Mouse (Mus musculus): ENCODE data around the gene Cd38. TPM values are rescaled to one million over a fixed set of nuclear protein-coding genes. Genes with fewer than 3 reads are reported as not detected.
"Not testable (repeated sequence)": the region's sequence is repeated elsewhere in the genome, so short reads cannot be mapped to it uniquely, and the experiment has no call there.

Gene Cd38
- polyA plus RNA-seq, 1 experiment from 2014 or later, result 17.4 TPM

GRCm38 (mm10) chr5:43904685-43905084, 36.3 kb downstream of the Cd38 start:
- Histone ChIP-seq H3K4me2 (ENCODE audit: low read depth, low read length) (no peak overlapping the region), H3K27ac (ENCODE audit: low read length) (no peak overlapping the region), H3K27me3 (ENCODE audit: control insufficient read depth, insufficient read depth, low read length) (no peaks in the 10 kb centered on the region), H3K4me3 (ENCODE audit: low read length) (no peak overlapping the region), H3K9ac (ENCODE audit: low read length) (no peak overlapping the region), H3K36me3 (ENCODE audit: control insufficient read depth, insufficient read depth) (no peaks in the 10 kb centered on the region), H3K9me3 (replicated peaks; ENCODE audit: control insufficient read depth, low read length) (no peaks in the 10 kb centered on the region), H3K4me1 (ENCODE audit: control insufficient read depth, insufficient read depth, low read length) (no peaks in the 10 kb centered on the region)
- no peak for ATAC-seq (replicated peaks; ENCODE audit: extremely low read depth, insufficient read depth, low FRiP score)
- WGBS, result 83% methylated on average over 3 of the region's 3 CpGs

DNA sequence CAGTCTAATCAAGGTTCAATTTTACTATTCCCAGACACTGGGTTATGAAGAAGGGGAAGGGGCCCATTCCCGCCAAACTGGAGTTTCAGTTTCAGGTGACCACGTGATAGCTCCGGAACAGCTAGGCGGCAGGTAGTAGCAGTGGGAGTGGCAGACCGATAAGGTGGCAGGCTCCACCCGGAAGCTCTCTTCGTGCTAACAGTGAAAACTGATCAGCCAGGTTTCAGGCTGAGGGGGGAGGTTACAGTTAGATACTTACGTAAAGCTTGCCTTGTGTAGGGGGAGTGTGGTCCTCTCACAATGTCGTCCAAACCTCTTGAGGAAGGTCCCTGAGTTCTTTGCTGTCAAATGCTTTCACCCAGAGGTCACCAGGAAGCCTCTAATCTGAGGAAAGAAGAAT, 40.9 kb downstream of the Cd38 start:
- no peak overlapping the region for H3K27ac ChIP-seq (ENCODE audit: low read length)
- H3K4me2 ChIP-seq (ENCODE audit: low read depth, low read length), result no peak overlapping the region
- H3K4me1 ChIP-seq (ENCODE audit: control insufficient read depth, insufficient read depth, low read length), result no peaks in the 10 kb centered on the region
- no peaks in the 10 kb centered on the region for H3K36me3 ChIP-seq (ENCODE audit: control insufficient read depth, insufficient read depth)
- no peaks in the 10 kb centered on the region for H3K27me3 ChIP-seq (ENCODE audit: control insufficient read depth, insufficient read depth, low read length)
- 43% methylated on average over 9 of the region's 9 CpGs for WGBS
- H3K9ac ChIP-seq (ENCODE audit: low read length), result no peak overlapping the region
- no peaks in the 10 kb centered on the region for H3K9me3 ChIP-seq (replicated peaks; ENCODE audit: control insufficient read depth, low read length)
- ATAC-seq (replicated peaks; ENCODE audit: extremely low read depth, insufficient read depth, low FRiP score), result no peak
- H3K4me3 ChIP-seq (ENCODE audit: low read length), result no peak overlapping the region

- no peaks in the 10 kb centered on the region for H3K9me3 ChIP-seq (replicated peaks; ENCODE audit: control insufficient read depth, low read length)
- H3K27me3 ChIP-seq (ENCODE audit: control insufficient read depth, insufficient read depth, low read length), result no peaks in the 10 kb centered on the region
- no peak overlapping the region for H3K4me2 ChIP-seq (ENCODE audit: low read depth, low read length)
- 90% methylated on average over 6 of the region's 6 CpGs for WGBS
- H3K9ac ChIP-seq (ENCODE audit: low read length), result no peak overlapping the region
- no peaks in the 10 kb centered on the region for H3K4me1 ChIP-seq (ENCODE audit: control insufficient read depth, insufficient read depth, low read length)
- H3K27ac ChIP-seq (ENCODE audit: low read length), result no peak overlapping the region
- H3K4me3 ChIP-seq (ENCODE audit: low read length), result no peak overlapping the region
- ATAC-seq (replicated peaks; ENCODE audit: extremely low read depth, insufficient read depth, low FRiP score), result no peak
- H3K36me3 ChIP-seq (ENCODE audit: control insufficient read depth, insufficient read depth), result no peaks in the 10 kb centered on the region
Measured at GRCm38 (mm10) chr5:43910006-43910405, 41.7 kb downstream of the Cd38 start.

- H3K4me1 ChIP-seq (ENCODE audit: control insufficient read depth, insufficient read depth, low read length); H3K9me3 ChIP-seq (replicated peaks; ENCODE audit: control insufficient read depth, low read length); H3K27me3 ChIP-seq (ENCODE audit: control insufficient read depth, insufficient read depth, low read length); H3K27ac ChIP-seq (ENCODE audit: low read length); H3K4me2 ChIP-seq (ENCODE audit: low read depth, low read length); H3K4me3 ChIP-seq (ENCODE audit: low read length); H3K36me3 ChIP-seq (ENCODE audit: control insufficient read depth, insufficient read depth); ATAC-seq (replicated peaks; ENCODE audit: extremely low read depth, insufficient read depth, low FRiP score); H3K9ac ChIP-seq (ENCODE audit: low read length): not testable (repeated sequence)
- 84% methylated on average over 3 of the region's 4 CpGs for WGBS
Measured at GRCm38 (mm10) chr5:43912844-43913243, 44.5 kb downstream of the Cd38 start, which contains the start of gene Gm7879. Gene Gm7879, plus strand, starts transcription at chr5:43913144.

- no peak overlapping the region for H3K9ac ChIP-seq (ENCODE audit: low read length)
- H3K4me1 ChIP-seq (ENCODE audit: control insufficient read depth, insufficient read depth, low read length), result no peaks in the 10 kb centered on the region
- no peak overlapping the region for H3K4me3 ChIP-seq (ENCODE audit: low read length)
- H3K36me3 ChIP-seq (ENCODE audit: control insufficient read depth, insufficient read depth), result no peaks in the 10 kb centered on the region
- ATAC-seq (replicated peaks; ENCODE audit: extremely low read depth, insufficient read depth, low FRiP score), result no peak
- H3K27me3 ChIP-seq (ENCODE audit: control insufficient read depth, insufficient read depth, low read length), result no peaks in the 10 kb centered on the region
- H3K9me3 ChIP-seq (replicated peaks; ENCODE audit: control insufficient read depth, low read length), result no peaks in the 10 kb centered on the region
- H3K4me2 ChIP-seq (ENCODE audit: low read depth, low read length), result no peak overlapping the region
- 82% methylated on average over 4 of the region's 4 CpGs for WGBS
- no peak overlapping the region for H3K27ac ChIP-seq (ENCODE audit: low read length)
Measured at GRCm38 (mm10) chr5:43915261-43915886, 47.0 kb downstream of the Cd38 start.

GRCm38 (mm10) chr5:43921877-43922276, 53.5 kb downstream of the Cd38 start:
- Histone ChIP-seq H3K9ac (ENCODE audit: low read length) (no peak overlapping the region), H3K36me3 (ENCODE audit: control insufficient read depth, insufficient read depth) (no peaks in the 10 kb centered on the region), H3K27me3 (ENCODE audit: control insufficient read depth, insufficient read depth, low read length) (no peaks in the 10 kb centered on the region), H3K27ac (ENCODE audit: low read length) (no peak overlapping the region), H3K4me2 (ENCODE audit: low read depth, low read length) (no peak overlapping the region), H3K4me3 (ENCODE audit: low read length) (no peak overlapping the region), H3K4me1 (ENCODE audit: control insufficient read depth, insufficient read depth, low read length) (no peaks in the 10 kb centered on the region), H3K9me3 (replicated peaks; ENCODE audit: control insufficient read depth, low read length) (no peaks in the 10 kb centered on the region)
- ATAC-seq (replicated peaks; ENCODE audit: extremely low read depth, insufficient read depth, low FRiP score), result no peak
- WGBS, result 87% methylated on average over 11 of the region's 11 CpGs

GRCm38 (mm10) chr5:43923933-43924332, 55.6 kb downstream of the Cd38 start:
- no peak overlapping the region for H3K27ac ChIP-seq (ENCODE audit: low read length)
- ATAC-seq (replicated peaks; ENCODE audit: extremely low read depth, insufficient read depth, low FRiP score), result no peak
- WGBS, result 28% methylated on average over 4 of the region's 4 CpGs

GRCm38 (mm10) chr5:43927729-43928128, 59.4 kb downstream of the Cd38 start:
- Histone ChIP-seq H3K9me3 (replicated peaks; ENCODE audit: control insufficient read depth, low read length) (no peaks in the 10 kb centered on the region), H3K4me1 (ENCODE audit: control insufficient read depth, insufficient read depth, low read length) (no peaks in the 10 kb centered on the region), H3K4me2 (ENCODE audit: low read depth, low read length) (no peak overlapping the region), H3K27me3 (ENCODE audit: control insufficient read depth, insufficient read depth, low read length) (no peaks in the 10 kb centered on the region), H3K36me3 (ENCODE audit: control insufficient read depth, insufficient read depth) (no peaks in the 10 kb centered on the region), H3K27ac (ENCODE audit: low read length) (no peak overlapping the region), H3K4me3 (ENCODE audit: low read length) (no peak overlapping the region), H3K9ac (ENCODE audit: low read length) (no peak overlapping the region)
- ATAC-seq (replicated peaks; ENCODE audit: extremely low read depth, insufficient read depth, low FRiP score), result no peak

More at GRCm38 (mm10) chr5:43923933-43924332, 55.6 kb downstream of the Cd38 start:
- H3K9me3 ChIP-seq (replicated peaks; ENCODE audit: control insufficient read depth, low read length), result no peaks in the 10 kb centered on the region
- H3K36me3 ChIP-seq (ENCODE audit: control insufficient read depth, insufficient read depth), result no peaks in the 10 kb centered on the region
- no peak overlapping the region for H3K9ac ChIP-seq (ENCODE audit: low read length)
- no peak overlapping the region for H3K4me3 ChIP-seq (ENCODE audit: low read length)
- H3K4me2 ChIP-seq (ENCODE audit: low read depth, low read length), result no peak overlapping the region
- H3K4me1 ChIP-seq (ENCODE audit: control insufficient read depth, insufficient read depth, low read length), result no peaks in the 10 kb centered on the region
- no peaks in the 10 kb centered on the region for H3K27me3 ChIP-seq (ENCODE audit: control insufficient read depth, insufficient read depth, low read length)

DNA sequence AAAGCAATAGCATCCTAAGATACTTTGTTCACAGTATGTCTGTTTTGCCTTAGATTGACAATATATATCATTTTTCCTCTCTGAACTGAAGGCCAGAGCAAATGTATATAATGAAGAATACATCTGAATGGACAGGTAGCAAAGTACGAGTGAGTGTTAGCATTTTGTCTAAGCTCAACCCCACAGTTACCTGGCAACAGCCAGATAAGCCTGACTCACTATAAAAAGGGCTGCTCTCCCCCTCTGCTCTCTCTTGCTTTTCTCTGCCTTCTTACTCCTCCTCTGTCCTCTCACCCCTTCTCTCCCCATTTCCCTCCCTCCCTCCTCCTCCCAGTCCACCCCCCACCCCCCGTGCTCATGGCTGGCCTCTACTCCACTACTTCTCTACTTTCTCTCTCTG, 64.9 kb downstream of the Cd38 start:
- no peak for ATAC-seq (replicated peaks; ENCODE audit: extremely low read depth, insufficient read depth, low FRiP score)
- Histone ChIP-seq H3K27me3 (ENCODE audit: control insufficient read depth, insufficient read depth, low read length) (no peaks in the 10 kb centered on the region), H3K4me3 (ENCODE audit: low read length) (no peak overlapping the region), H3K9me3 (replicated peaks; ENCODE audit: control insufficient read depth, low read length) (no peaks in the 10 kb centered on the region), H3K36me3 (ENCODE audit: control insufficient read depth, insufficient read depth) (no peaks in the 10 kb centered on the region), H3K9ac (ENCODE audit: low read length) (no peak overlapping the region), H3K27ac (ENCODE audit: low read length) (no peak overlapping the region), H3K4me1 (ENCODE audit: control insufficient read depth, insufficient read depth, low read length) (no peaks in the 10 kb centered on the region), H3K4me2 (ENCODE audit: low read depth, low read length) (no peak overlapping the region)
- WGBS, result 39% methylated on average over 2 of the region's 2 CpGs
